Mouse (Mus musculus) hindbrain, embryonic 16.5 days (tissue): ENCODE results near the gene Zfp385b. TPM values are rescaled to one million over a fixed set of nuclear protein-coding genes. Genes with fewer than 3 reads are reported as not detected.

Experiments used
- ATAC-seq: fragments of 200-750 bp; cut with Nextera tagmentation; 2 replicates; pipeline ENCODE4 v1.8.0; 2017; ENCODE audit warnings: moderate TSS enrichment, moderate library complexity
- H3K27ac ChIP-seq: fragments of 300-500 bp; sonication (generic); 2 replicates; pipeline ENCODE4 v1.5.1; 2014; ENCODE audit warnings: low read depth, mild to moderate bottlenecking, control low read depth, low read length, moderate library complexity
- H3K27me3 ChIP-seq: fragments of 300-500 bp; sonication (generic); replicated peaks from 2 replicates; pipeline ENCODE4 v1.6.1; 2014; ENCODE audit warnings: low read length; ENCODE audit not compliant: control insufficient read depth, insufficient read depth
- H3K36me3 ChIP-seq: fragments of 300-500 bp; sonication (generic); 2 replicates; pipeline ENCODE4 v1.6.1; 2014; ENCODE audit warnings: mild to moderate bottlenecking, low read length, moderate library complexity, mixed read lengths; ENCODE audit not compliant: control insufficient read depth, insufficient read depth
- H3K4me1 ChIP-seq: fragments of 300-500 bp; sonication (generic); 2 replicates; pipeline ENCODE4 v1.6.1; 2014; ENCODE audit warnings: low read depth, low read length; ENCODE audit not compliant: control insufficient read depth, insufficient read depth
- H3K4me2 ChIP-seq: fragments of 300-500 bp; sonication (generic); 2 replicates; pipeline ENCODE4 v1.6.1; 2014; ENCODE audit warnings: mild to moderate bottlenecking, low read length, control low read depth, moderate library complexity
- H3K4me3 ChIP-seq: fragments of 300-500 bp; sonication (generic); 2 replicates; pipeline ENCODE4 v1.5.1; 2014; ENCODE audit warnings: mild to moderate bottlenecking, low read length, control low read depth, moderate library complexity
- H3K9ac ChIP-seq: fragments of 300-500 bp; sonication (generic); 2 replicates; pipeline ENCODE4 v1.6.1; 2014; ENCODE audit warnings: low read depth, mild to moderate bottlenecking, control low read depth, low read length, moderate library complexity
- H3K9me3 ChIP-seq: fragments of 300-500 bp; sonication (generic); 2 replicates; pipeline ENCODE4 v1.6.1; 2014; ENCODE audit warnings: mild to moderate bottlenecking, low read length, moderate library complexity; ENCODE audit not compliant: control insufficient read depth
- WGBS: fragments of 180-500 bp; shearing (Covaris S2); extraction: QIAGEN DNeasy Blood & Tissue Kit; methylation state at CpG from one replicate; pipeline ENCODE4 v1.1.7; 2014; 5-methylcytosine and 5-hydroxymethylcytosine counted together
- polyA plus RNA-seq: library from polyadenylated mRNA; unstranded; fragments of >200 nt; fragmentation: Nextera tagmentation; extraction: Ambion mirVana; gene quantifications from 2 replicates; pipeline ENCODE4 v1.2.1, GENCODE M21; 2015

Gene Zfp385b
- polyA plus RNA-seq, 1 experiment from 2014 or later: 17.4 TPM

DNA sequence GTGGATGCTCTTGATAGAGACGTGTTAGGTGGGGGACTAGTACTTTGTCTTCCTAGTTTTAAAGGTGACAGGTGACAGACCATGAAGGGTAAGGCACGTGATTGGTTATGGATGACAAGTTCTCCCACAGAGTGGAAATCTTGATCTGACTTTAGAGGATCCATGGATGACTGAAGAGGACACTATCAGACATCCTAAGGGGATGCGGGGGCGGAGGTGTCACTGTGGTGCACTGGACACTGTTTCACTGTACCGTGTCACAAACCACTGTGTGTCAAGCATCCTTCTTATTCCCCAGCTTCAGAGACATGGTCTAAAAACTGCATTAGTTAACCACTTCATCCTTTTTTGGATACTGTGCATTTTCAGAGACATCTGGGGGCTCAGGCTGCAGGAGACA, 440.1 kb downstream of the Zfp385b start:
- Histone ChIP-seq H3K4me1 (no peaks in the 10 kb centered on the region), H3K4me2 (no peak overlapping the region), H3K27ac (no peak overlapping the region), H3K9me3 (no peaks in the 10 kb centered on the region), H3K27me3 (no peaks in the 10 kb centered on the region), H3K9ac (no peak overlapping the region), H3K36me3 (no peaks in the 10 kb centered on the region), H3K4me3 (no peak overlapping the region)
- 91% methylated on average over 5 of the region's 5 CpGs for WGBS
- no peak for ATAC-seq

DNA sequence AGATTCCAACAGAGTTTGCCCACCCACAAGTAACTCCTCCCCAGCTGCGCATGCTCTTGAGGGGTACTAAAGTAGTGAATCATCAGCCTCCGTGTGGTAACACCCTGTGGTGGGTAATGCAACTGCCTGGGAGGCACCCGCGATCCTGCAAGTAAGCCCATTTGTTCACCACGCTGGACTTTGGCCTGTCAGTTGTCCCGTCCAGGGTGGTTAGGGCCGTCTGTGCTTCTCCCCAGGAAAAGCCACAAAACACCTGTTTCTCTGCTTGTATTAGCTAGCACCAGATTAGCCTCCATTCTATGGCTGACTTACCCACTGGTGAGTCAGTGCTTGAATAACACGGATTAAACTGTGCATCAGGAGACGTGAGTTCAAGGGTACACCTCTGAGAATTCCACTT, 442.6 kb downstream of the Zfp385b start:
- 81% methylated on average over 9 of the region's 9 CpGs for WGBS
- no peak overlapping the region for H3K9ac ChIP-seq
- no peak overlapping the region for H3K4me2 ChIP-seq
- ATAC-seq: no peak
- no peaks in the 10 kb centered on the region for H3K4me1 ChIP-seq
- H3K27ac ChIP-seq: no peak overlapping the region
- no peak overlapping the region for H3K4me3 ChIP-seq
- no peaks in the 10 kb centered on the region for H3K36me3 ChIP-seq
- H3K27me3 ChIP-seq: no peaks in the 10 kb centered on the region
- no peaks in the 10 kb centered on the region for H3K9me3 ChIP-seq

DNA sequence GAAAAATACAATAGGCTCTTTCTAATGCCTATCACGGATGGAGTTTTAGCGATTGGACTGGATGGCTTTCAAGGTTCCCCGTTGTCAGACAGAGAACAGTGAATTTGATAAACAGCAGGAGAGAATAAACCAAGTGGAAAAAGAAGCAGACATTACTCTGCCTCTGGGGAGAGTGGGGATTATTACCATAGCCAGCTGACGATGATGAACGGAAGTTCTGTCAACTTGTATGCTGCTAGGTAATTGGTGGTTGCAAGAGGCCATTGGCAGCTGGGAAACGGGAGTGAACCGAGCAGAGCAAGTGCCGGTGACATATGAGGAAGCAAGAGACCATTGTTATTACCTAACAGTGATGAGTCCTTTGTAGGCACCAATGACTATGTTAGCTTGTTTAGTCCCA, 444.3 kb downstream of the Zfp385b start:
- H3K27me3 ChIP-seq: no peaks in the 10 kb centered on the region
- ATAC-seq: peak; percentile 61; the same call in 1 of the 2 replicates
- H3K36me3 ChIP-seq: no peaks in the 10 kb centered on the region
- no peak overlapping the region for H3K4me3 ChIP-seq
- H3K9me3 ChIP-seq: no peaks in the 10 kb centered on the region
- no peak overlapping the region for H3K27ac ChIP-seq
- no peak overlapping the region for H3K4me2 ChIP-seq
- WGBS: 43% methylated on average over 8 of the region's 8 CpGs
- no peaks in the 10 kb centered on the region for H3K4me1 ChIP-seq
- no peak overlapping the region for H3K9ac ChIP-seq

DNA sequence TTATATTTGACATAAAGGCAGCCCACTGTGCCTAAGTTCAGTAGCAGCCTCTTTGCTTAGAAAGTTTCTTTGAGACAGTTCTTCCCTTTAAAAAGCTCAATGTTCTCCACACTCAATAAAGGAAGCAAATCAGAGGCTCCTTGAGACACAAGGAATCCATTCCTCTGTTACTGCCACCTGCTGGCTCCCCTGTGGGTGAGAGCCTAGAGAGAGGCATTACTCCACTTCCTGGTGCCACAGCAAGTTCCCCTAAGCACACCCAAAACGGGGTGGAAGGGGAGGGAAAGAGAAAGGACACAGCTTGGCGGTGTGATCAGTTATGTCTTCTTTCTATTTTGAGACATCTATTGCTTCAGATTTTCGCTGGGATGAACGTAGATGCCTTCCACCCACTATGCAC, 450.3 kb downstream of the Zfp385b start:
- no peak overlapping the region for H3K4me3 ChIP-seq
- 70% methylated on average over 4 of the region's 4 CpGs for WGBS
- ATAC-seq: no peak

More for the DNA sequence above, 450.3 kb downstream of the Zfp385b start:
- Histone ChIP-seq H3K27me3 (no peaks in the 10 kb centered on the region), H3K4me2 (no peak overlapping the region), H3K4me1 (no peaks in the 10 kb centered on the region), H3K36me3 (no peaks in the 10 kb centered on the region), H3K9me3 (no peaks in the 10 kb centered on the region), H3K27ac (no peak overlapping the region), H3K9ac (no peak overlapping the region)

Other genes starting within 250 kb of the Zfp385b start
- 18.7 and 20.3 TPM in 2 replicates for gene Cwc22, start 126.7 kb upstream of the Zfp385b start, polyA plus RNA-seq